Mouse (Mus musculus): ENCODE measurements around the gene Polr3b. TPM values are rescaled to one million over a fixed set of nuclear protein-coding genes. Genes with fewer than 3 reads are reported as not detected.
A peak's percentile ranks its signal among the peaks of the same experiment; 100 is the strongest.

The Polr3b gene
- total and polyA plus RNA-seq, 2 experiments from 2014 or later: 4.8 to 7.7 TPM

DNA sequence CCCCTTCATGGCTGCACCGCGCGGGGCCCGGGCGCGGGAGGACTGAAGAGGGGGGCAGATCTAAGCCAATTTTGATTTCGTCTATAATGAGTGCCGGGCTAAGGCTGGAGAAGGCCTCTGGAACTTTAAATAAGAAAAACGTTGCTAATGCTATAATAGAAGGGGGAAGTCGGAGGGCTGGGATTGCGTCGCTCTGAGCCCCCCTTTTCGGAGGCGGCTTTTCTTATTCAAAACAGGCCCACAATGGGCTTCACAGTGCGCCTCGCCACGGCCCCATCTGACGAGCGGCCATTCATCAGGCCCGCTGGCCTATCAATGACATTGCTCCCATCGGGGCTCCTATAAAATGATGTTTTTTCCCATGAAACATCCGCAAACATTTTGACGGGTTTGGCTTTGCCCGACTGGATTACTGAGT lies 133.7 kb downstream of the Polr3b start, which contains the start of gene Rfx4:
Gene Rfx4 (plus strand): TSS at position 277 of the 418 bp plus-strand sequence.
- ATAC-seq (ENCODE audit: insufficient read depth, low read depth) (no peak), DNase-seq (ENCODE audit: low spot score) (no peak)
- H3K4me2 ChIP-seq (ENCODE audit: low read depth, low read length): peak within 1 kb of the TSS; percentile 56
- no peak within 1 kb of the TSS for H3K27ac ChIP-seq (ENCODE audit: low read depth)
- under 1% methylated on average over 24 of the region's 24 CpGs for WGBS
- peaks cover 25% of the 10 kb centered on the region for H3K4me1 ChIP-seq (ENCODE audit: control insufficient read depth, insufficient read depth)
- H3K36me3 ChIP-seq (replicated peaks; ENCODE audit: control insufficient read depth, insufficient read depth, low read length): no peaks in the 10 kb centered on the region
- peaks cover 96% of the 10 kb centered on the region for H3K27me3 ChIP-seq (ENCODE audit: control insufficient read depth, insufficient read depth, low read length)
- TF ChIP-seq EP300 (IDR thresholded peaks at IDR 0.05; ENCODE audit: low read depth): no peak
- no peak for TF ChIP-seq CTCF (IDR thresholded peaks at IDR 0.05; ENCODE audit: low read depth)
- H3K9me3 ChIP-seq (replicated peaks; ENCODE audit: control insufficient read depth, low read length): no peaks in the 10 kb centered on the region
- H3K4me3 ChIP-seq (ENCODE audit: low read depth, low read length): peak within 1 kb of the TSS; percentile 38
- no peak within 1 kb of the TSS for H3K9ac ChIP-seq (replicated peaks; ENCODE audit: low read depth, low read length)

DNA sequence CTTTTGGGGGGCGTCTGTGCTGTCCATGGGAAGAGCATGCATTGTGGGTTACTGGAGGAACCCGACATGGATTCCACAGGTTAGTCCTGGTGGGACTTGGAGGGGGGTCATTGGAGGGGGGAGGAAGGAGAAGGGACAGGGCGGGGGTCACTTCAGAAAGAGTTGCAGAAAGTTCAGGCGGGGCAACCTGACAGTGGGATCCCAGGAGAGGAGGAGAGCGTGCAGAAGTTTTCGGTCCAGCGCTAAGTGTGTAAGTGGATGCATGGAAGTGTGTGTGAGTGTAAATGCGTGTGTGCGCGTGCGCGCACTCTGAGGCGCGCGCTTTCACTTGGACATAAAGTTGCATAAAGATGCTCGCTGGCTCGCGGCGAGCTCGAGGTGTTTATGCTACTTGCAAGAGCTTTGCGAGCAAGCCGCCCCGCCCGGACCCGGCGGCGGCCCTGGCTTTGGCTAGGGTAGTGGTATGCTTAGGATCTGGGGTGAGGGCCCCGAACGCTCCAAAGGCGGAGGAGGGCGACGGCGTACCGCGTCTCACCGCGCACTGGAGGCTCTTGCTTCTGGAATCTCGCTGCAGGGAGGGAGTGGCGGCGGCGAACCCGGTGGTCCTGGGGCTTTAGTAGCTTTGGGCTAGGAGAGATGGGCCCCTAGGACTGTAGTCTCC lies 134.5 kb downstream of the Polr3b start:
- Histone ChIP-seq H3K4me1 (ENCODE audit: control insufficient read depth, insufficient read depth) (peaks cover 25% of the 10 kb centered on the region), H3K9me3 (replicated peaks; ENCODE audit: control insufficient read depth, low read length) (no peaks in the 10 kb centered on the region), H3K27ac (ENCODE audit: low read depth) (no peak overlapping the region), H3K9ac (replicated peaks; ENCODE audit: low read depth, low read length) (no peak overlapping the region), H3K36me3 (replicated peaks; ENCODE audit: control insufficient read depth, insufficient read depth, low read length) (no peaks in the 10 kb centered on the region), H3K27me3 (ENCODE audit: control insufficient read depth, insufficient read depth, low read length) (peaks cover 97% of the 10 kb centered on the region), H3K4me2 (ENCODE audit: low read depth, low read length) (peak overlapping the region; percentile 56), H3K4me3 (ENCODE audit: low read depth, low read length) (peak overlapping the region; percentile 38)
- TF ChIP-seq EP300 (IDR thresholded peaks at IDR 0.05; ENCODE audit: low read depth) (no peak), CTCF (IDR thresholded peaks at IDR 0.05; ENCODE audit: low read depth) (no peak)
- no peak for ATAC-seq (ENCODE audit: insufficient read depth, low read depth)
- DNase-seq (ENCODE audit: low spot score): no peak
- WGBS: 2% methylated on average over 42 of the region's 42 CpGs

DNA sequence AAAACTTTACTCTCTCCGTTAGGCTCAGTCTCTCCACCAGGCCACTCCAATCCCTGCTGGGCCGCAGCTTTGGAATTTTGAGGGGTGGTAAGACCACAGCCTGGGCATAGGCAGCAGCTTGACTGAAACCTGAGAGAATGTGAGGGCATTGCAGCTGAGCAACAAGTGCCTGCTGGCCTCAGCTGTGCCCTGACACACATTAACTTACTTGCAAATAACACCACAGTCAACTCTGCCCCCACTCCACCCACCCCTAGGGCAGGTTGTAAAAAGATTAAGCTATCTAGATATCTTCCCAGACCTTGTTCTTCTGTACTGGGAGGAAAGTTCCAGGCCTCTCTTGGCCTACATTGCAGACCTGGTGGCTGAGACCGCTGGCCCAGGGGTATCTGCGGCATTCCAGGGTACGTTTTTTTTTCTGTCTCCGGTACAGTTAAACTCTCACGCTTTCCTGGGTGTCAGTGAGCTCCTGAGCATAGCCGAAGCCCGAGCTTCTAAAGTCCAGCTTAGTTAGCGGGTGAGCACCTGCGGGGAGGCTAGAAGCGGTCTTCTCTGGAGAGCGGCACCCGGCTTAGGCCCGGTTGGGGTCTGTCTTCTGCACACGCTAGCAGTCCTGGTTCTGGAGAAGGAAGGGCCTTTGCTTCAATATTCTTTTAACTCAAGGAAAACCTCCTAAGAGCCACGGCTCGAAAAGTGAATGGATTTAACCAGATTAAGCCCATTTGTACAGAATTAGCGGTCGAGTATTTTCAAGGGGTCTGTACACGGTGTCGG lies 135.5 kb downstream of the Polr3b start:
- Histone ChIP-seq H3K9me3 (replicated peaks; ENCODE audit: control insufficient read depth, low read length) (no peaks in the 10 kb centered on the region), H3K4me1 (ENCODE audit: control insufficient read depth, insufficient read depth) (peaks cover 25% of the 10 kb centered on the region), H3K36me3 (replicated peaks; ENCODE audit: control insufficient read depth, insufficient read depth, low read length) (no peaks in the 10 kb centered on the region), H3K9ac (replicated peaks; ENCODE audit: low read depth, low read length) (no peak overlapping the region), H3K27me3 (ENCODE audit: control insufficient read depth, insufficient read depth, low read length) (peaks cover 97% of the 10 kb centered on the region), H3K4me3 (ENCODE audit: low read depth, low read length) (0 out of 2 replicates have a peak overlapping the region, but pooled peaks have one; percentile 38), H3K4me2 (ENCODE audit: low read depth, low read length) (no peak overlapping the region), H3K27ac (ENCODE audit: low read depth) (no peak overlapping the region)
- no peak for DNase-seq (ENCODE audit: low spot score)
- 17% methylated on average over 22 of the region's 22 CpGs for WGBS
- no peak for ATAC-seq (ENCODE audit: insufficient read depth, low read depth)
- TF ChIP-seq CTCF (IDR thresholded peaks at IDR 0.05; ENCODE audit: low read depth) (no peak), EP300 (IDR thresholded peaks at IDR 0.05; ENCODE audit: low read depth) (no peak)

GRCm38 (mm10) chr10:84758200-84758468 lies 136.0 kb downstream of the Polr3b start:
- H3K9me3 ChIP-seq (replicated peaks; ENCODE audit: control insufficient read depth, low read length): no peaks in the 10 kb centered on the region
- TF ChIP-seq CTCF (IDR thresholded peaks at IDR 0.05; ENCODE audit: low read depth): no peak
- TF ChIP-seq EP300 (IDR thresholded peaks at IDR 0.05; ENCODE audit: low read depth): no peak
- 15% methylated on average over 5 of the region's 5 CpGs for WGBS
- no peak overlapping the region for H3K27ac ChIP-seq (ENCODE audit: low read depth)
- H3K36me3 ChIP-seq (replicated peaks; ENCODE audit: control insufficient read depth, insufficient read depth, low read length): no peaks in the 10 kb centered on the region
- H3K4me3 ChIP-seq (ENCODE audit: low read depth, low read length): no peak overlapping the region
- H3K9ac ChIP-seq (replicated peaks; ENCODE audit: low read depth, low read length): no peak overlapping the region
- H3K4me2 ChIP-seq (ENCODE audit: low read depth, low read length): no peak overlapping the region
- peaks cover 25% of the 10 kb centered on the region for H3K4me1 ChIP-seq (ENCODE audit: control insufficient read depth, insufficient read depth)
- DNase-seq (ENCODE audit: low spot score): no peak
- H3K27me3 ChIP-seq (ENCODE audit: control insufficient read depth, insufficient read depth, low read length): peaks cover 97% of the 10 kb centered on the region
- no peak for ATAC-seq (ENCODE audit: insufficient read depth, low read depth)

- TF ChIP-seq CTCF (IDR thresholded peaks at IDR 0.05; ENCODE audit: low read depth) (no peak), EP300 (IDR thresholded peaks at IDR 0.05; ENCODE audit: low read depth) (no peak)
- ATAC-seq (ENCODE audit: insufficient read depth, low read depth) (no peak), DNase-seq (ENCODE audit: low spot score) (no peak)
- Histone ChIP-seq H3K9ac (replicated peaks; ENCODE audit: low read depth, low read length) (no peak overlapping the region), H3K4me2 (ENCODE audit: low read depth, low read length) (peak overlapping the region; percentile 47), H3K27me3 (ENCODE audit: control insufficient read depth, insufficient read depth, low read length) (peaks cover 94% of the 10 kb centered on the region), H3K36me3 (replicated peaks; ENCODE audit: control insufficient read depth, insufficient read depth, low read length) (no peaks in the 10 kb centered on the region), H3K4me1 (ENCODE audit: control insufficient read depth, insufficient read depth) (peaks cover 25% of the 10 kb centered on the region), H3K9me3 (replicated peaks; ENCODE audit: control insufficient read depth, low read length) (no peaks in the 10 kb centered on the region), H3K4me3 (ENCODE audit: low read depth, low read length) (peak overlapping the region; percentile 35), H3K27ac (ENCODE audit: low read depth) (no peak overlapping the region)
- WGBS: 4% methylated on average over 51 of the region's 51 CpGs
Measured at GRCm38 (mm10) chr10:84758483-84759431, 136.7 kb downstream of the Polr3b start.

Data from heart, postnatal 0 days (tissue).